Mouse (Mus musculus): Measurements from ENCODE around the gene Mau2. TPM values are rescaled to one million over a fixed set of nuclear protein-coding genes. Genes with fewer than 3 reads are reported as not detected.
"Not testable (repeated sequence)": the region's sequence is repeated elsewhere in the genome, so short reads cannot be mapped to it uniquely, and the experiment has no call there.

The Mau2 gene
- polyA plus RNA-seq, 1 experiment from 2014 or later, result 53.8 TPM

GRCm38 (mm10) chr8:70010796-70011195 is 31.7 kb downstream of the Mau2 start:
- ATAC-seq (replicated peaks; ENCODE audit: low FRiP score); H3K36me3 ChIP-seq (ENCODE audit: control insufficient read depth, insufficient read depth, low read length); H3K4me2 ChIP-seq (ENCODE audit: low read depth, low read length, severe bottlenecking); H3K9ac ChIP-seq (ENCODE audit: low read length); H3K9me3 ChIP-seq (ENCODE audit: control insufficient read depth, low read length); H3K4me1 ChIP-seq (replicated peaks; ENCODE audit: control insufficient read depth, insufficient read depth, low read length); H3K4me3 ChIP-seq (ENCODE audit: low read depth, low read length); H3K27me3 ChIP-seq (ENCODE audit: control insufficient read depth, insufficient read depth, low read length); DNase-seq (ENCODE audit: low spot score); H3K27ac ChIP-seq (ENCODE audit: low read depth, low read length): not testable (repeated sequence)
- 91% methylated on average over 14 of the region's 14 CpGs for WGBS

DNA sequence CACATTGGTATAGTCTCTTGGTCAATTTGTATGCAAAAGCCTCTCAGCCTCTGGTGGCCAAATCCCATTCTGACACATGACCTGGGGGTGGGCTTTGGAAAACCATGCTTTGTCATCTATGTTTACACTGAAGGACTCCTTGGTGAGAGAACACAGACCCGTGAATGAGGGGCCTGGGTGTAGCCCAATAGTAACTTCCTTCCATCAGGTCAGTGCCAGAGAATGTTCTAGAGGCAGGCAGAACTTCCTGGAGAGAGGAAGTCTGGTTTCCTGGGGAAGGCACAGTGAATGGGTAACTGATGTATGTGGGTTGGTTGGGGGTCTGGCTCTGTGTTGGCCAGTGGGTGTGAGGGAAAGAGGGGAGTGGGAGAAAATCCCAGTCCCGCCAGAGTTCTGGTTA is 37.4 kb downstream of the Mau2 start:
- no peak for ATAC-seq (replicated peaks; ENCODE audit: low FRiP score)
- H3K9me3 ChIP-seq (ENCODE audit: control insufficient read depth, low read length), result no peaks in the 10 kb centered on the region
- H3K9ac ChIP-seq (ENCODE audit: low read length), result no peak overlapping the region
- H3K4me3 ChIP-seq (ENCODE audit: low read depth, low read length), result no peak overlapping the region
- H3K27ac ChIP-seq (ENCODE audit: low read depth, low read length), result no peak overlapping the region
- H3K4me2 ChIP-seq (ENCODE audit: low read depth, low read length, severe bottlenecking), result no peak overlapping the region
- H3K4me1 ChIP-seq (replicated peaks; ENCODE audit: control insufficient read depth, insufficient read depth, low read length), result 0 out of 2 replicates have a peak, but pooled peaks cover 2% of the 10 kb centered on the region
- 48% methylated on average over 2 of the region's 2 CpGs for WGBS
- H3K36me3 ChIP-seq (ENCODE audit: control insufficient read depth, insufficient read depth, low read length), result no peaks in the 10 kb centered on the region
- H3K27me3 ChIP-seq (ENCODE audit: control insufficient read depth, insufficient read depth, low read length), result no peaks in the 10 kb centered on the region
- no peak for DNase-seq (ENCODE audit: low spot score)

GRCm38 (mm10) chr8:70004345-70004744 is 38.2 kb downstream of the Mau2 start:
- DNase-seq (ENCODE audit: low spot score) (no peak), ATAC-seq (replicated peaks; ENCODE audit: low FRiP score) (no peak)
- no peaks in the 10 kb centered on the region for H3K27me3 ChIP-seq (ENCODE audit: control insufficient read depth, insufficient read depth, low read length)
- no peaks in the 10 kb centered on the region for H3K9me3 ChIP-seq (ENCODE audit: control insufficient read depth, low read length)
- H3K9ac ChIP-seq (ENCODE audit: low read length), result no peak overlapping the region
- H3K4me1 ChIP-seq (replicated peaks; ENCODE audit: control insufficient read depth, insufficient read depth, low read length), result 0 out of 2 replicates have a peak, but pooled peaks cover 2% of the 10 kb centered on the region
- no peak overlapping the region for H3K4me3 ChIP-seq (ENCODE audit: low read depth, low read length)
- H3K36me3 ChIP-seq (ENCODE audit: control insufficient read depth, insufficient read depth, low read length), result no peaks in the 10 kb centered on the region
- H3K4me2 ChIP-seq (ENCODE audit: low read depth, low read length, severe bottlenecking), result no peak overlapping the region
- no peak overlapping the region for H3K27ac ChIP-seq (ENCODE audit: low read depth, low read length)

DNA sequence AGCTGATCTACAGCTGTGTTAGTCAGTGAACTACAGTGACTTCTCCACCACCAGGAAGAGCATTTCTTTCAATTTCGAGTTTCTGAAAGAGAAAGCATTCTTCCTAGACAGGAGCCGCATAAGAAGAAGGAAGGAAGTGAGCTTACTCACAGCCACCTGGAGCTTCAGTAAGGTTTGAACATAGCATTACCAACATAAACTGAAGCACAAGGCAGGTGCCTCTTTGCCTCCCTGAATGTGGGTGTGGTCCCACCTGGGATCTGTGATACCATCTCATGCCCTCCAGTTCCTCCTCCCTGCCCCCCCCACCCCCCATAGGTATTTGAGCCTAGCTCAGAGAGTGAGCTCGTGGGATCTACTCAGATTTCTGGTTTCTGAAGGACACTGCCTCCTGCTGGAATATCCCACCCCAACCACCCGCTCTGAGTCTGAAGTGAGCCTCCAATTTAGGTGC is 39.3 kb downstream of the Mau2 start:
- no peak overlapping the region for H3K4me2 ChIP-seq (ENCODE audit: low read depth, low read length, severe bottlenecking)
- H3K36me3 ChIP-seq (ENCODE audit: control insufficient read depth, insufficient read depth, low read length), result no peaks in the 10 kb centered on the region
- no peaks in the 10 kb centered on the region for H3K9me3 ChIP-seq (ENCODE audit: control insufficient read depth, low read length)
- H3K27ac ChIP-seq (ENCODE audit: low read depth, low read length), result no peak overlapping the region
- H3K27me3 ChIP-seq (ENCODE audit: control insufficient read depth, insufficient read depth, low read length), result no peaks in the 10 kb centered on the region
- DNase-seq (ENCODE audit: low spot score), result no peak
- no peak overlapping the region for H3K9ac ChIP-seq (ENCODE audit: low read length)
- no peak overlapping the region for H3K4me3 ChIP-seq (ENCODE audit: low read depth, low read length)
- H3K4me1 ChIP-seq (replicated peaks; ENCODE audit: control insufficient read depth, insufficient read depth, low read length), result 0 out of 2 replicates have a peak, but pooled peaks cover 2% of the 10 kb centered on the region
- no peak for ATAC-seq (replicated peaks; ENCODE audit: low FRiP score)
- WGBS, result 55% methylated on average over 4 of the region's 4 CpGs

DNA sequence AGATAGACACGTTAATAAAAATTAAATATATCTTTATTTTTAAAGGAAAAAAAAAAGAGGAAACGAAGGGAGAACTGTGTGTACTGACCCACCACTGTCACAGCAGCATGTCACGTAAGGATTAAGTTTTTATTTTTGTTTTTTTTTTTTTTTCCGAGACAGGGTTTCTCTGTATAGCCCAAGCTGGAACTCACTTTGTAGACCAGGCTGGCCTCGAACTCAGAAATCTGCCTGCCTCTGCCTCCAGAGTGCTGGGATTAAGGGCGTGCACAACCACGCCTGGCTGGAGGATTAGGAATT is 40.7 kb downstream of the Mau2 start:
- not testable (repeated sequence) for H3K27me3 ChIP-seq (ENCODE audit: control insufficient read depth, insufficient read depth, low read length); H3K9me3 ChIP-seq (ENCODE audit: control insufficient read depth, low read length); DNase-seq (ENCODE audit: low spot score); ATAC-seq (replicated peaks; ENCODE audit: low FRiP score); H3K9ac ChIP-seq (ENCODE audit: low read length); H3K36me3 ChIP-seq (ENCODE audit: control insufficient read depth, insufficient read depth, low read length); H3K27ac ChIP-seq (ENCODE audit: low read depth, low read length); H3K4me3 ChIP-seq (ENCODE audit: low read depth, low read length); H3K4me1 ChIP-seq (replicated peaks; ENCODE audit: control insufficient read depth, insufficient read depth, low read length)
- peak overlapping the region; percentile 24; the same call in 1 of the 2 replicates for H3K4me2 ChIP-seq (ENCODE audit: low read depth, low read length, severe bottlenecking)
- 44% methylated on average over 7 of the region's 7 CpGs for WGBS

GRCm38 (mm10) chr8:70001176-70001891 is 41.2 kb downstream of the Mau2 start:
- H3K36me3 ChIP-seq (ENCODE audit: control insufficient read depth, insufficient read depth, low read length), result no peaks in the 10 kb centered on the region
- no peaks in the 10 kb centered on the region for H3K9me3 ChIP-seq (ENCODE audit: control insufficient read depth, low read length)
- H3K4me1 ChIP-seq (replicated peaks; ENCODE audit: control insufficient read depth, insufficient read depth, low read length), result 0 out of 2 replicates have a peak, but pooled peaks cover 2% of the 10 kb centered on the region
- ATAC-seq (replicated peaks; ENCODE audit: low FRiP score) (0 out of 2 replicates have a peak, but pooled peaks have one; percentile 51), DNase-seq (ENCODE audit: low spot score) (peak; percentile 65)
- H3K9ac ChIP-seq (ENCODE audit: low read length), result 0 out of 2 replicates have a peak overlapping the region, but pooled peaks have one; percentile 23
- H3K4me2 ChIP-seq (ENCODE audit: low read depth, low read length, severe bottlenecking), result peak overlapping the region; percentile 24; the same call in 1 of the 2 replicates
- no peaks in the 10 kb centered on the region for H3K27me3 ChIP-seq (ENCODE audit: control insufficient read depth, insufficient read depth, low read length)
- no peak overlapping the region for H3K27ac ChIP-seq (ENCODE audit: low read depth, low read length)
- no peak overlapping the region for H3K4me3 ChIP-seq (ENCODE audit: low read depth, low read length)
- 5% methylated on average over 16 of the region's 16 CpGs for WGBS

DNA sequence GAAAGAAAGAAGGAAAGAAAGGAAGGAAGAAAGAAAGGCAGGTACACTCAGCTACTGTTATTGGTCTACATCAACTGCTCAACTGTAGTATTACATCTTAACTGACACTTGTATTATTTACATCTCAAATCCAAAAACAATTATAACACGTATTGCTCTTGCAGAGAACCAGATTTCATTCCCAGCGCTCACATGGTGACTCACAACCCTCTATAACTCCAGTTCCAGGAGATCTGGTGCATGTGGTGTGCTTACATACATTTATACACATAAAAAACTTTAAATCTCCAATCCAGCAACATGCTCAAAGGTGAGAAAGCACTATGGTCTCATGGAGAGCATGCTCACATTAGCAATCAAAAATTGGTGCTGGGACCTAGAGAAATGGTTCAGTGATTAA is 42.3 kb downstream of the Mau2 start:
- H3K4me1 ChIP-seq (replicated peaks; ENCODE audit: control insufficient read depth, insufficient read depth, low read length), result peaks cover 3% of the 10 kb centered on the region; the same call in 1 of the 2 replicates
- H3K27me3 ChIP-seq (ENCODE audit: control insufficient read depth, insufficient read depth, low read length), result no peaks in the 10 kb centered on the region
- H3K9me3 ChIP-seq (ENCODE audit: control insufficient read depth, low read length), result no peaks in the 10 kb centered on the region
- DNase-seq (ENCODE audit: low spot score) (no peak), ATAC-seq (replicated peaks; ENCODE audit: low FRiP score) (no peak)
- H3K36me3 ChIP-seq (ENCODE audit: control insufficient read depth, insufficient read depth, low read length), result no peaks in the 10 kb centered on the region
- H3K4me3 ChIP-seq (ENCODE audit: low read depth, low read length), result no peak overlapping the region
- 94% methylated on average over 2 of the region's 2 CpGs for WGBS
- H3K27ac ChIP-seq (ENCODE audit: low read depth, low read length), result no peak overlapping the region
- H3K9ac ChIP-seq (ENCODE audit: low read length), result no peak overlapping the region
- no peak overlapping the region for H3K4me2 ChIP-seq (ENCODE audit: low read depth, low read length, severe bottlenecking)

DNA sequence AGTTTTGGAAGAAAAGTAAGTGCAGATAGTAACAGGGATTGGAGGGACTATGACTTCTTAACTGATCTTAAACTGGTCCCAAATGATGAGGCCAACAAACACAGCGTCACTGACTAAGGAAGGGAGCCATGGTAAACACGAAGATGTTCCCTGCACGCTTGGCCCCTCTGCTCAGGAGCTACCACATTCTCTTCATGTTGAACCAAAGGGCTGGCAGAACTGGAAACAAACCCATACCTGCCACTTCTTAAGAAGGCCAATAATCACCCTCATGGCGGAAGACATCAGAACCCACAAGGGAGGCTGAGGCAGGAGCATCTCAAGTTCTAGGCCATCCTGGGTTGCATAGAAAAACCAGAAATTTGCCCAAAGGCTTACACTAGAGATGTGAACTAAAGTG is 43.3 kb downstream of the Mau2 start:
- Histone ChIP-seq H3K27ac (ENCODE audit: low read depth, low read length) (no peak overlapping the region), H3K27me3 (ENCODE audit: control insufficient read depth, insufficient read depth, low read length) (no peaks in the 10 kb centered on the region), H3K9ac (ENCODE audit: low read length) (no peak overlapping the region), H3K9me3 (ENCODE audit: control insufficient read depth, low read length) (no peaks in the 10 kb centered on the region), H3K4me3 (ENCODE audit: low read depth, low read length) (no peak overlapping the region), H3K4me2 (ENCODE audit: low read depth, low read length, severe bottlenecking) (no peak overlapping the region), H3K4me1 (replicated peaks; ENCODE audit: control insufficient read depth, insufficient read depth, low read length) (peaks cover 6% of the 10 kb centered on the region; the same call in 1 of the 2 replicates), H3K36me3 (ENCODE audit: control insufficient read depth, insufficient read depth, low read length) (no peaks in the 10 kb centered on the region)
- DNase-seq (ENCODE audit: low spot score) (no peak), ATAC-seq (replicated peaks; ENCODE audit: low FRiP score) (no peak)
- 90% methylated on average over 4 of the region's 4 CpGs for WGBS

DNA sequence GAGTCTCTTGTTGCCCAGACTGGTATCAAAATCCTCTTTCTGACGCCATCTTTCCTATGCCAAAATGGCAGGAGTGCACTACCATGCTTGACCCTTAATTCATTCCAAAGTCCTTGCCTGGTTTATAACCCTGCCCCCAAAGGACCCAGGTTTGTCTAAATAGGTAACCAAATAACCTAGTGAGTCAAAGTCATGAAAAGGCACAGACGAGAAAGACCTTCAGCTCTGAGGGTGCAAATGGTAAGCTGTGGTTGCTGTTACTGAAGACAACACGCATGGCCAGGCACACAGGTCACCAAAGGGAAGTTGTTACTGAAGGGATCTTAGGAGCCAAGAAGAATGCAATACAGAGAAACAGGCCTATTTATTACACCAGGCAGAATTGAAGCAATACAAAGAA is 43.8 kb downstream of the Mau2 start:
- H3K4me1 ChIP-seq (replicated peaks; ENCODE audit: control insufficient read depth, insufficient read depth, low read length), result peaks cover 6% of the 10 kb centered on the region; the same call in 1 of the 2 replicates
- no peak overlapping the region for H3K4me3 ChIP-seq (ENCODE audit: low read depth, low read length)
- DNase-seq (ENCODE audit: low spot score) (no peak), ATAC-seq (replicated peaks; ENCODE audit: low FRiP score) (no peak)
- H3K36me3 ChIP-seq (ENCODE audit: control insufficient read depth, insufficient read depth, low read length), result no peaks in the 10 kb centered on the region
- no peak overlapping the region for H3K9ac ChIP-seq (ENCODE audit: low read length)
- H3K27ac ChIP-seq (ENCODE audit: low read depth, low read length), result no peak overlapping the region
- no peaks in the 10 kb centered on the region for H3K27me3 ChIP-seq (ENCODE audit: control insufficient read depth, insufficient read depth, low read length)
- no peak overlapping the region for H3K4me2 ChIP-seq (ENCODE audit: low read depth, low read length, severe bottlenecking)
- 92% methylated on average over 3 of the region's 3 CpGs for WGBS
- H3K9me3 ChIP-seq (ENCODE audit: control insufficient read depth, low read length), result no peaks in the 10 kb centered on the region

Measured in forebrain, embryonic 11.5 days (tissue).